Mouse (Mus musculus) liver, adult 2 months (tissue): ENCODE measurements at regions not wholly inside any gene's neighbourhood (a gene's known extent, or its start where the extent isn't known, plus 50 kb on each side); places are given as distances from the start of the nearest gene placed in this dataset.

Experiments used
- DNase-seq: peaks from one replicate; pipeline ENCODE4 v3.0.0-alpha.2; 2011; ENCODE audit warnings: low read depth, low spot score; ENCODE audit errors: extremely low read depth
- H3K27ac ChIP-seq: fragments of 200-500 bp; replicated peaks from 2 replicates; pipeline ENCODE4 v1.5.1; 2012; ENCODE audit warnings: low read depth, mild to moderate bottlenecking, control low read depth, inconsistent platforms, low read length; ENCODE audit not compliant: insufficient read depth
- H3K27me3 ChIP-seq: fragments of 200-500 bp; 2 replicates; pipeline ENCODE4 v1.6.1; 2012; ENCODE audit warnings: mild to moderate bottlenecking, moderate library complexity, low read length, inconsistent platforms; ENCODE audit not compliant: control insufficient read depth, insufficient read depth
- H3K36me3 ChIP-seq: fragments of 200-500 bp; 2 replicates; pipeline ENCODE4 v1.6.1; 2012; ENCODE audit warnings: low read length, inconsistent platforms; ENCODE audit not compliant: control insufficient read depth, insufficient read depth
- H3K4me1 ChIP-seq: fragments of 200-500 bp; 2 replicates; pipeline ENCODE4 v1.6.1; 2011; ENCODE audit warnings: low read length; ENCODE audit not compliant: control insufficient read depth, insufficient read depth
- H3K4me3 ChIP-seq: fragments of 200-500 bp; 2 replicates; pipeline ENCODE4 v1.5.1; 2011; ENCODE audit warnings: low read depth, mild to moderate bottlenecking, control low read depth, low read length, moderate library complexity; ENCODE audit not compliant: insufficient read depth
- H3K79me2 ChIP-seq: fragments of 200-500 bp; 2 replicates; pipeline ENCODE4 v1.6.1; 2012; ENCODE audit warnings: inconsistent platforms, mild to moderate bottlenecking, low read length, moderate library complexity; ENCODE audit not compliant: control insufficient read depth, insufficient read depth
- H3K9ac ChIP-seq: fragments of 200-500 bp; 2 replicates; pipeline ENCODE4 v1.6.1; 2012; ENCODE audit warnings: low read depth, mild to moderate bottlenecking, control low read depth, inconsistent platforms, low read length
- CTCF ChIP-seq: fragments of 200-500 bp; IDR thresholded peaks from 2 replicates; pipeline ENCODE4 v1.5.1; 2011; ENCODE audit warnings: low read depth, low read length, control low read depth
- POLR2A ChIP-seq: fragments of 200-500 bp; IDR thresholded peaks from 2 replicates; pipeline ENCODE4 v1.6.1; 2011; ENCODE audit warnings: low read length, control low read depth; ENCODE audit not compliant: insufficient read depth; ENCODE audit errors: extremely low read depth
- WGBS: fragments of 180-500 bp; shearing (Covaris S2); methylation state at CpG from one replicate; pipeline ENCODE4 v1.1.7; 2018; 5-methylcytosine and 5-hydroxymethylcytosine counted together

DNA sequence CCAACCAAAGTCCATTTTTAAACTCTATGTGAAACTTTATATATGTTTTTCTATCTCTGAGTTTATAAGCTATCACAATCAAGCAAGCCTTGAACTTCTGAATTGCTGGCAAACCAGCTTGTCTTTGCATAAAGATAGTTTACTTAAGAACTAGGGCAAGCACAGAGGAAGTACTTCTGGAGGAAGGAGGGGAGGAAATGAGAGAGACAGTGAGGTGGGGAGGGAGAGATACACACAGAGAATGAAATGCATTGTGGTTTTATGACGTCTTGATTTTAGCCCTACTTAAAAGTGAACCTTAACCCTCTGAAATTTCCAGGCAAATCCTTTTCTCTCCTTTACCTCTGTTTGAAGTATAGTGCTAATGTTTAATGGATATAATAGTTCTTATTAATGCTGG is 421.0 kb downstream of the Hs3st1 start:
- no peak overlapping the region for H3K4me3 ChIP-seq
- 52% methylated on average over 1 of the region's 1 CpGs for WGBS
- TF ChIP-seq POLR2A (no peak), CTCF (no peak)
- H3K27me3 ChIP-seq, result 0 out of 2 replicates have a peak, but pooled peaks cover 3% of the 10 kb centered on the region
- H3K79me2 ChIP-seq, result no peaks in the 10 kb centered on the region
- H3K36me3 ChIP-seq, result no peaks in the 10 kb centered on the region
- DNase-seq, result no peak
- H3K4me1 ChIP-seq, result no peaks in the 10 kb centered on the region
- H3K27ac ChIP-seq, result no peak overlapping the region
- no peak overlapping the region for H3K9ac ChIP-seq

DNA sequence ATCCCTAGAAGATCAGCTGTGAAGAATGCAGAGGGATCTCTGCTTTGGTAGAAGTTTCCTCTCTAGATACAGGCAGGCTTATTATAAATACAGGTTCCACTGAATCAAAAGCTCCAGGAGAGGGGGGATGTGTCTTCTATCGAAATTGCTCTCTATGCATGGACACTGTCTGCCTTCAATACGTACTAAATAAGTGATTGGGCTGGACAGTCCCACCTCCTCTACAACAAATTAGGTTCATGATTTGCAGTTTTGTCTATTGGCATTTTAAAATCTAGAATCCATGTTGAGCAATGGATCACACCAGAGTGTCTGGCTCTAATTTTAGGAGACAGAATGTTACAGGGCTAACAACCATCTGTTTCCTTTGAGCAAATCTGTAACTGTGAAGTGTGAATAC is 429.9 kb downstream of the Hs3st1 start:
- WGBS, result 82% methylated on average over 2 of the region's 2 CpGs
- TF ChIP-seq CTCF (no peak), POLR2A (no peak)
- no peak overlapping the region for H3K4me3 ChIP-seq
- H3K4me1 ChIP-seq, result no peaks in the 10 kb centered on the region
- no peaks in the 10 kb centered on the region for H3K36me3 ChIP-seq
- DNase-seq, result no peak
- no peaks in the 10 kb centered on the region for H3K79me2 ChIP-seq
- H3K27me3 ChIP-seq, result no peaks in the 10 kb centered on the region
- no peak overlapping the region for H3K27ac ChIP-seq
- no peak overlapping the region for H3K9ac ChIP-seq

DNA sequence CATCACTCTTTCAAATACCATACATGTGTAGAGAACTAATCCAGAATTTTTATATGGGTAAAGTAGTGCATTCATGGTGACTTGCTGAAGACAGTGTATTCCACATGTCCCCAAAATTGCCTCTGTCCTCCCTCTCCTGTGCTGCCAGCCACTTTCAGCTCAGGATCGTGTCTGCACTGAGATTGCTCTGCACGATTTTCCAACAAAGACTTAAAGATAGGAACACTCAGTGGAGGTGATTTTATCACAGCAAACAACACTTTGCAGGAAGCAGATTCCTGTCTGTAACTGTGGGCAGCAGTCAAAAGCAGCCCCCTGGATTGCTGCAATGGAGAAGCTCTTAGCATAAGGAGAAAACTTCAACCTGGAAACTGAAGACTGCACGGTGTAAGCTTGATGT is 438.8 kb downstream of the Hs3st1 start:
- H3K9ac ChIP-seq, result no peak overlapping the region
- no peak overlapping the region for H3K4me3 ChIP-seq
- H3K27me3 ChIP-seq, result no peaks in the 10 kb centered on the region
- no peaks in the 10 kb centered on the region for H3K36me3 ChIP-seq
- DNase-seq, result no peak
- 40% methylated on average over 3 of the region's 3 CpGs for WGBS
- no peak overlapping the region for H3K27ac ChIP-seq
- no peaks in the 10 kb centered on the region for H3K4me1 ChIP-seq
- no peaks in the 10 kb centered on the region for H3K79me2 ChIP-seq
- no peak for TF ChIP-seq CTCF
- TF ChIP-seq POLR2A, result no peak

DNA sequence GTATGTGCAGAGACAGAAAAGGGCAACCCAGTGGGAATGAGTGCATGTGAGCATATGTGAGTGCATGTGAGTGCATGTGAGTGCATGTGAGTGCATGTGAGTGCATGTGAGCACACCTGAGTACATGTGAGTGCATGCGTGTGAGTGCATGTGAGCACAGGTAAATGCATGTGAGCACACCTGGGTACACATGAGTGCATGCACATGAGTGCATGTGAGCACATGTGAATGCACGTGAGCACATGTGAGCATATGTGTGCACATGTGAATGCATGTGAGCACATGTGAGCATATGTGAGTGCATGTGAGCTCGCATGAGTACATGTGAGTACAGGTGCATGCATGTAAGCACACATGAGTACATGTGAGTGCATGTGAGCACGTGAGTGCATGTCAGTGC is 434.6 kb upstream of the Clnk start:
- Histone ChIP-seq H3K27me3 (no peaks in the 10 kb centered on the region), H3K27ac (no peak overlapping the region), H3K9ac (no peak overlapping the region), H3K79me2 (no peaks in the 10 kb centered on the region), H3K4me3 (no peak overlapping the region), H3K36me3 (no peaks in the 10 kb centered on the region), H3K4me1 (no peaks in the 10 kb centered on the region)
- 90% methylated on average over 4 of the region's 4 CpGs for WGBS
- no peak for TF ChIP-seq POLR2A
- no peak for TF ChIP-seq CTCF
- DNase-seq, result no peak

DNA sequence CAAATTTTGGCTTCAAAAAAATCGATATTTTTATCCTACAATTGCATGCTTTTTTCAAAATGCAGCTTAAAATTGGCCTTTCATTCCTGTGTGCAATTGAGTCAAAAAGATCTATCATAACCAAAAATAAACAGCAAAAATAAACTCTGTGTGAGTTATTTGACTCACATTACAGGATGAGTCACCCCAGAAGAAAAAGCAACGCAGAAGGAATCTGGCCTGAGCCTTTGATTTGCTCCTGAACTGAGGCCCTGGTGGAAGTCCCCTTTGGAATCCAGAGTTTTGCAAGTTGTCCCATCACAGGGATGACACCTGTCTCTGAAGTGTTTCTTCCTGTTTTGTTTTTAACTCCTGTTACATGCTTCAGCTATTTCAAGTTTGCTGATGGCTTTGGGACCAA is 429.2 kb upstream of the Clnk start:
- Histone ChIP-seq H3K36me3 (no peaks in the 10 kb centered on the region), H3K4me3 (no peak overlapping the region), H3K79me2 (no peaks in the 10 kb centered on the region), H3K4me1 (no peaks in the 10 kb centered on the region), H3K27me3 (no peaks in the 10 kb centered on the region), H3K9ac (no peak overlapping the region), H3K27ac (no peak overlapping the region)
- no peak for DNase-seq
- 73% methylated on average over 2 of the region's 2 CpGs for WGBS
- TF ChIP-seq CTCF (no peak), POLR2A (no peak)

DNA sequence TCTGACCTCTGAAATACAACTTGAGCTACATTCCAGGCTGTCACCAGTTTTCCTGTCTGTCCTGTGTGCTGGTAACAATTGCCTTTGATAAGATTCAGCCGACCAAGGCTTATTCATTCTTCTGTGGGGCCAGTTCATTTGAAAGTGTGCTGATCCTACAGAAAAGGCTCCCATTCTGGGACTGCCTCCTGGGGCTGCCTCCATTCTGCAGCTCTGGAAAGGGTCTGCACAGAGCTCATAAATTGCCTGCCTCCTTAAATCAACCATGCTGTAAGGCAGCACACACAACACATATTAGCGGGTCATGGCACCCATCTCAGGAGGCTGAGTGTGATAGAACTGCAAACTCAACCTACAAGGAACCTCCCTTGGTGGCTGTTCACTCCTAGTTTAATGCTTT is 416.2 kb upstream of the Clnk start:
- H3K27ac ChIP-seq, result no peak overlapping the region
- H3K4me3 ChIP-seq, result no peak overlapping the region
- no peaks in the 10 kb centered on the region for H3K27me3 ChIP-seq
- H3K4me1 ChIP-seq, result no peaks in the 10 kb centered on the region
- H3K9ac ChIP-seq, result no peak overlapping the region
- no peak for DNase-seq
- H3K79me2 ChIP-seq, result no peaks in the 10 kb centered on the region
- H3K36me3 ChIP-seq, result no peaks in the 10 kb centered on the region
- WGBS, result 55% methylated on average over 2 of the region's 2 CpGs
- TF ChIP-seq CTCF, result no peak
- no peak for TF ChIP-seq POLR2A
